Mouse (Mus musculus): ENCODE measurements at regions not wholly inside any gene's neighbourhood (a gene's known extent, or its start where the extent isn't known, plus 50 kb on each side); places are given as distances from the start of the nearest gene placed in this dataset.

GRCm38 (mm10) chr1:42313494-42313893 is 382.1 kb upstream of the Pou3f3 start:
- no peak overlapping the region for H3K9ac ChIP-seq (replicated peaks; ENCODE audit: low read depth, low read length)
- WGBS = 76% methylated on average over 4 of the region's 4 CpGs
- H3K36me3 ChIP-seq (ENCODE audit: control insufficient read depth, insufficient read depth, low read length) = no peaks in the 10 kb centered on the region
- no peak overlapping the region for H3K4me3 ChIP-seq (ENCODE audit: low read depth, low read length)
- no peak for ATAC-seq (ENCODE audit: insufficient number of reproducible peaks, insufficient read depth, low FRiP score, low read depth)
- H3K4me2 ChIP-seq (replicated peaks; ENCODE audit: low read depth, low read length) = no peak overlapping the region
- no peak overlapping the region for H3K27ac ChIP-seq (ENCODE audit: low read length)
- no peaks in the 10 kb centered on the region for H3K9me3 ChIP-seq (ENCODE audit: control insufficient read depth, low read depth, low read length)
- H3K4me1 ChIP-seq (ENCODE audit: control insufficient read depth, insufficient read depth, low read length) = no peaks in the 10 kb centered on the region
- no peaks in the 10 kb centered on the region for H3K27me3 ChIP-seq (ENCODE audit: control insufficient read depth, insufficient read depth, low read length)

- no peak overlapping the region for H3K4me3 ChIP-seq (ENCODE audit: low read depth, low read length)
- no peak overlapping the region for H3K27ac ChIP-seq (ENCODE audit: low read length)
- 0 out of 2 replicates have a peak, but pooled peaks cover 3% of the 10 kb centered on the region for H3K4me1 ChIP-seq (ENCODE audit: control insufficient read depth, insufficient read depth, low read length)
- no peak overlapping the region for H3K9ac ChIP-seq (replicated peaks; ENCODE audit: low read depth, low read length)
- H3K4me2 ChIP-seq (replicated peaks; ENCODE audit: low read depth, low read length) = no peak overlapping the region
- 86% methylated on average over 4 of the region's 4 CpGs for WGBS
- no peaks in the 10 kb centered on the region for H3K36me3 ChIP-seq (ENCODE audit: control insufficient read depth, insufficient read depth, low read length)
- no peak for ATAC-seq (ENCODE audit: insufficient number of reproducible peaks, insufficient read depth, low FRiP score, low read depth)
- no peaks in the 10 kb centered on the region for H3K9me3 ChIP-seq (ENCODE audit: control insufficient read depth, low read depth, low read length)
- no peaks in the 10 kb centered on the region for H3K27me3 ChIP-seq (ENCODE audit: control insufficient read depth, insufficient read depth, low read length)
Measured at GRCm38 (mm10) chr1:42351884-42352283, 343.7 kb upstream of the Pou3f3 start.

DNA sequence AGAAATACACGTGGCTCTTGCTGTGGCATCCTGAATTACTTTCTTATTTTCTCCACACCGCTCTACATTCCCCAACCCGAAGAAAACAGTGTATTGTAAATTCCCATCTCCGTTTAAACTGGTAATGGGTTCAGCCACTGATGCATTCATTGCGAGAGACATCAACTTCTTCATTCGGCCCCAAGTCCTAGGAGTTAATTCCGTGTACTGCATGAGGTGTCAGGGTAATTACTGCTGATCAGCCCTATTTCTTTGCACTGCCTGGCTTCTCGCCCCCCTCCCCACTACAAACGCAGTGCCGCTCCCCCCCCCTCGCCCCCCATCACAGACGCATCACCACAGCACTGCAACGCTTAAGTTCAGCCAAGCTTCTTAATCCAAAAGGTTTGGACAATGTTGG is 343.2 kb upstream of the Pou3f3 start:
- H3K4me1 ChIP-seq (ENCODE audit: control insufficient read depth, insufficient read depth, low read length) = 0 out of 2 replicates have a peak, but pooled peaks cover 3% of the 10 kb centered on the region
- no peaks in the 10 kb centered on the region for H3K27me3 ChIP-seq (ENCODE audit: control insufficient read depth, insufficient read depth, low read length)
- H3K27ac ChIP-seq (ENCODE audit: low read length) = no peak overlapping the region
- no peaks in the 10 kb centered on the region for H3K9me3 ChIP-seq (ENCODE audit: control insufficient read depth, low read depth, low read length)
- H3K9ac ChIP-seq (replicated peaks; ENCODE audit: low read depth, low read length) = no peak overlapping the region
- no peak for ATAC-seq (ENCODE audit: insufficient number of reproducible peaks, insufficient read depth, low FRiP score, low read depth)
- no peaks in the 10 kb centered on the region for H3K36me3 ChIP-seq (ENCODE audit: control insufficient read depth, insufficient read depth, low read length)
- H3K4me2 ChIP-seq (replicated peaks; ENCODE audit: low read depth, low read length) = no peak overlapping the region
- WGBS = 70% methylated on average over 13 of the region's 13 CpGs
- no peak overlapping the region for H3K4me3 ChIP-seq (ENCODE audit: low read depth, low read length)

GRCm38 (mm10) chr1:42353096-42353495 is 342.5 kb upstream of the Pou3f3 start:
- Histone ChIP-seq H3K9me3 (ENCODE audit: control insufficient read depth, low read depth, low read length) (no peaks in the 10 kb centered on the region), H3K4me3 (ENCODE audit: low read depth, low read length) (no peak overlapping the region), H3K27me3 (ENCODE audit: control insufficient read depth, insufficient read depth, low read length) (no peaks in the 10 kb centered on the region), H3K36me3 (ENCODE audit: control insufficient read depth, insufficient read depth, low read length) (no peaks in the 10 kb centered on the region), H3K4me2 (replicated peaks; ENCODE audit: low read depth, low read length) (no peak overlapping the region), H3K4me1 (ENCODE audit: control insufficient read depth, insufficient read depth, low read length) (0 out of 2 replicates have a peak, but pooled peaks cover 3% of the 10 kb centered on the region), H3K9ac (replicated peaks; ENCODE audit: low read depth, low read length) (no peak overlapping the region), H3K27ac (ENCODE audit: low read length) (no peak overlapping the region)
- WGBS = 48% methylated on average over 8 of the region's 8 CpGs
- no peak for ATAC-seq (ENCODE audit: insufficient number of reproducible peaks, insufficient read depth, low FRiP score, low read depth)

DNA sequence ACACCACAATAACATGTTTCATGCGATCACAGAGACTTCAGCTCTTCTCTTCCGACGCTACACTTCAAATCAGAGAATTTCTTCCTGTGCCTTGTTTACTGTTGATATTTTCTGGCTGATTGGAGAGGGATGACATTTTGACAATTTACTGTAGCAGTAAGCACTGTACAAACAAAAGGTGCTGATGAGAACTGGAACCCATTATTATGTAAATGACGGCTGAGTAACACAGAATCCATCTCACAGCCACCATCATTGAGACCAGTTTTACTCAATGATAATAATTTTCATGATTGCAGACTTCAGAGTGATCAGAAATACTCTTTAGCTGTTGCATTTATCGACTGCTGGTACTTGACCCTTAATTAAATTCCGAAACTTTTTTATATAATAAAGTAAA is 341.5 kb upstream of the Pou3f3 start:
- Histone ChIP-seq H3K4me3 (ENCODE audit: low read depth, low read length) (no peak overlapping the region), H3K27me3 (ENCODE audit: control insufficient read depth, insufficient read depth, low read length) (no peaks in the 10 kb centered on the region), H3K9me3 (ENCODE audit: control insufficient read depth, low read depth, low read length) (no peaks in the 10 kb centered on the region), H3K4me2 (replicated peaks; ENCODE audit: low read depth, low read length) (no peak overlapping the region), H3K4me1 (ENCODE audit: control insufficient read depth, insufficient read depth, low read length) (0 out of 2 replicates have a peak, but pooled peaks cover 3% of the 10 kb centered on the region), H3K36me3 (ENCODE audit: control insufficient read depth, insufficient read depth, low read length) (no peaks in the 10 kb centered on the region), H3K27ac (ENCODE audit: low read length) (no peak overlapping the region), H3K9ac (replicated peaks; ENCODE audit: low read depth, low read length) (no peak overlapping the region)
- no peak for ATAC-seq (ENCODE audit: insufficient number of reproducible peaks, insufficient read depth, low FRiP score, low read depth)
- 90% methylated on average over 6 of the region's 6 CpGs for WGBS

DNA sequence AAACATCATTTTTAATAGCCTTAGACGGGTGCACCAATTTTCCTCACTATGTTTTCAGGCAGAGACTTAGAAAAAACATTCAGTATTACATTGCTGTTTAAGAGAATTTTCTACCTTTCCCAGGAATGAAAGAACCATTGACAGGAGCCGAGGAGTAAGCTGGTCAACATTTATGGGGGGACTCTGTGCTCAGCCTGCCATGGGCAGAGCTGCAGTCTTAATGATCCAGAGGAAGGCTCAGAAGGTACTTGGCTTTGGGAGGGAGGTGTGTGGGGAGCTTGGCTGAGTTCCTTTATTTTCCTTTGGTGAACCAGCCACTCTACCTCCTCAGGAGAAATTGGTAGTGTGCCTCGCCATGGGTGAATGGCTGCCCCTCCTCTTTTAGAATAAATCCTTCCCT is 333.1 kb upstream of the Pou3f3 start:
- no peak for ATAC-seq (ENCODE audit: insufficient number of reproducible peaks, insufficient read depth, low FRiP score, low read depth)
- Histone ChIP-seq H3K4me1 (ENCODE audit: control insufficient read depth, insufficient read depth, low read length) (no peaks in the 10 kb centered on the region), H3K36me3 (ENCODE audit: control insufficient read depth, insufficient read depth, low read length) (no peaks in the 10 kb centered on the region), H3K27me3 (ENCODE audit: control insufficient read depth, insufficient read depth, low read length) (no peaks in the 10 kb centered on the region), H3K27ac (ENCODE audit: low read length) (no peak overlapping the region), H3K4me3 (ENCODE audit: low read depth, low read length) (no peak overlapping the region), H3K9me3 (ENCODE audit: control insufficient read depth, low read depth, low read length) (no peaks in the 10 kb centered on the region), H3K9ac (replicated peaks; ENCODE audit: low read depth, low read length) (no peak overlapping the region), H3K4me2 (replicated peaks; ENCODE audit: low read depth, low read length) (no peak overlapping the region)
- 78% methylated on average over 3 of the region's 3 CpGs for WGBS

DNA sequence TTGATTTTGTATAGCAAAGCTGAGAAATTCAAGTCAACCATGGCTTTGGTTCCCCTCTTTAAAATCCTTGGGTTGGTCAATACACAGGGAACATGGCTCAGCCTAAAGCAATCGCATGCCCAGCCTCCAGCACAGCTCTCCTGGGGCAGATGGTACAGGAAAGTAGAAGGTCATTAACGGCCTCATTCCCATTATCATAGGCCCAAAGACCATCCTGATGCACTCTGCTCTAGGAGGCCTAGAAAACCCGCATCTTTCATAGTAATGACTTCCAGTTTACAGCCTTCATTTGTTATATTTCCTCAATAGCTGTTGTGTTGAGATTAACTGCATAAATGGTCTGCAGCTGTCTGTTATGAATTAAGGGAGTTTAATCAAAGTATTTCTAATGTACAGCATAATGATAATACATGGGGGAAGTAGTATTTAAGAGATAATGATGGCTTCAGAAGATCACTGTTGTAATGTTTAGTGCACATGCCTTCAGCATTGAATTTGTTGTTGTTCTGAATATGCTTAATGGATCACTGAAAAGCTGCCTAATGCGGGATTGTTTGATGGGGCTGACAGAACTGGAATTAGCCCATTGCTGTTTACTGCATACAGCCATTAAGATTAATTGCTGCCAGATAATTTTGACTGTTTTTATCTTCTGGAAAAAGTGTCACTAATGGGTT is 329.8 kb upstream of the Pou3f3 start:
- ATAC-seq (ENCODE audit: insufficient number of reproducible peaks, insufficient read depth, low FRiP score, low read depth) = no peak
- WGBS = 58% methylated on average over 4 of the region's 4 CpGs

GRCm38 (mm10) chr1:42387919-42388684 is 307.5 kb upstream of the Pou3f3 start:
- 53% methylated on average over 18 of the region's 18 CpGs for WGBS
- no peaks in the 10 kb centered on the region for H3K4me1 ChIP-seq (ENCODE audit: control insufficient read depth, insufficient read depth, low read length)
- H3K9me3 ChIP-seq (ENCODE audit: control insufficient read depth, low read depth, low read length) = no peaks in the 10 kb centered on the region
- no peak overlapping the region for H3K9ac ChIP-seq (replicated peaks; ENCODE audit: low read depth, low read length)
- peak; percentile 69; the same call in 1 of the 2 replicates for ATAC-seq (ENCODE audit: insufficient number of reproducible peaks, insufficient read depth, low FRiP score, low read depth)
- H3K4me2 ChIP-seq (replicated peaks; ENCODE audit: low read depth, low read length) = no peak overlapping the region
- H3K4me3 ChIP-seq (ENCODE audit: low read depth, low read length) = no peak overlapping the region
- H3K27me3 ChIP-seq (ENCODE audit: control insufficient read depth, insufficient read depth, low read length) = no peaks in the 10 kb centered on the region
- no peak overlapping the region for H3K27ac ChIP-seq (ENCODE audit: low read length)
- no peaks in the 10 kb centered on the region for H3K36me3 ChIP-seq (ENCODE audit: control insufficient read depth, insufficient read depth, low read length)

More for the DNA sequence above, 329.8 kb upstream of the Pou3f3 start:
- H3K27me3 ChIP-seq (ENCODE audit: control insufficient read depth, insufficient read depth, low read length) = no peaks in the 10 kb centered on the region
- no peak overlapping the region for H3K4me3 ChIP-seq (ENCODE audit: low read depth, low read length)
- H3K9ac ChIP-seq (replicated peaks; ENCODE audit: low read depth, low read length) = no peak overlapping the region
- no peaks in the 10 kb centered on the region for H3K36me3 ChIP-seq (ENCODE audit: control insufficient read depth, insufficient read depth, low read length)
- no peaks in the 10 kb centered on the region for H3K9me3 ChIP-seq (ENCODE audit: control insufficient read depth, low read depth, low read length)
- no peaks in the 10 kb centered on the region for H3K4me1 ChIP-seq (ENCODE audit: control insufficient read depth, insufficient read depth, low read length)
- H3K4me2 ChIP-seq (replicated peaks; ENCODE audit: low read depth, low read length) = no peak overlapping the region
- no peak overlapping the region for H3K27ac ChIP-seq (ENCODE audit: low read length)

Measured in stomach, embryonic 14.5 days (tissue).